Mouse (Mus musculus): Measurements from ENCODE around the gene Saysd1.
"Not testable (repeated sequence)": the region's sequence is repeated elsewhere in the genome, so short reads cannot be mapped to it uniquely, and the experiment has no call there.

The Saysd1 gene

GRCm38 (mm10) chr14:20041836-20042235 is 96.5 kb downstream of the Saysd1 start:
- peak; percentile 40 for DNase-seq (ENCODE audit: low read depth, low spot score)

GRCm38 (mm10) chr14:20040976-20041375 is 97.4 kb downstream of the Saysd1 start:
- no peak for DNase-seq (ENCODE audit: low read depth, low spot score)

GRCm38 (mm10) chr14:20039795-20040194 is 98.5 kb downstream of the Saysd1 start:
- DNase-seq (ENCODE audit: low read depth, low spot score): no peak

- DNase-seq (ENCODE audit: low read depth, low spot score): no peak
These were observed 105.6 kb downstream of the Saysd1 start for GRCm38 (mm10) chr14:20032738-20033116.

- DNase-seq (ENCODE audit: low read depth, low spot score): no peak
These were observed 106.2 kb downstream of the Saysd1 start for GRCm38 (mm10) chr14:20032016-20032737.

GRCm38 (mm10) chr14:20029606-20030005 is 108.7 kb downstream of the Saysd1 start:
- no peak for DNase-seq (ENCODE audit: low read depth, low spot score)

- not testable (repeated sequence) for DNase-seq (ENCODE audit: low read depth, low spot score)
These were observed 110.9 kb downstream of the Saysd1 start for GRCm38 (mm10) chr14:20027475-20027874.
